Mouse (Mus musculus) liver, embryonic 11.5 days (tissue): ENCODE measurements around the gene Casp6. TPM values are rescaled to one million over a fixed set of nuclear protein-coding genes. Genes with fewer than 3 reads are reported as not detected.
A peak's percentile ranks its signal among the peaks of the same experiment; 100 is the strongest.

Experiments
- ATAC-seq: fragments of 200-750 bp; cut with Nextera tagmentation; replicated peaks from 2 replicates; pipeline ENCODE4 v1.8.0; 2017; ENCODE audit warnings: moderate number of reproducible peaks, mild to moderate bottlenecking, moderate TSS enrichment, moderate library complexity; ENCODE audit not compliant: low FRiP score
- DNase-seq: peaks from one replicate; pipeline ENCODE4 v3.0.0-alpha.2; 2017; ENCODE audit warnings: low spot score
- H3K27ac ChIP-seq: fragments of 300-500 bp; sonication (generic); 2 replicates; pipeline ENCODE4 v1.5.1; 2014; ENCODE audit warnings: mild to moderate bottlenecking, low read depth, low read length, control low read depth
- H3K27me3 ChIP-seq: fragments of 300-500 bp; sonication (generic); replicated peaks from 2 replicates; pipeline ENCODE4 v1.6.1; 2014; ENCODE audit warnings: low read length, mixed read lengths; ENCODE audit not compliant: control insufficient read depth, insufficient read depth
- H3K36me3 ChIP-seq: fragments of 300-500 bp; sonication (generic); 2 replicates; pipeline ENCODE4 v1.6.1; 2014; ENCODE audit warnings: mild to moderate bottlenecking, low read length, moderate library complexity, mixed read lengths; ENCODE audit not compliant: control insufficient read depth, insufficient read depth
- H3K4me1 ChIP-seq: fragments of 300-500 bp; sonication (generic); replicated peaks from 2 replicates; pipeline ENCODE4 v1.6.1; 2014; ENCODE audit warnings: low read length, mixed read lengths; ENCODE audit not compliant: control insufficient read depth, insufficient read depth
- H3K4me2 ChIP-seq: fragments of 300-500 bp; sonication (generic); 2 replicates; pipeline ENCODE4 v1.6.1; 2014; ENCODE audit warnings: mild to moderate bottlenecking, control low read depth, moderate library complexity
- H3K4me3 ChIP-seq: fragments of 300-500 bp; sonication (generic); 2 replicates; pipeline ENCODE4 v1.5.1; 2014; ENCODE audit warnings: low read depth, low read length, control low read depth
- H3K9ac ChIP-seq: fragments of 300-500 bp; sonication (generic); 2 replicates; pipeline ENCODE4 v1.6.1; 2014; ENCODE audit warnings: low read depth, low read length, control low read depth
- H3K9me3 ChIP-seq: fragments of 300-500 bp; sonication (generic); 2 replicates; pipeline ENCODE4 v1.6.1; 2016; ENCODE audit warnings: low read length, inconsistent platforms, mixed read lengths; ENCODE audit not compliant: control insufficient read depth
- WGBS: fragments of 180-500 bp; shearing (Covaris S2); extraction: QIAGEN DNeasy Blood & Tissue Kit; methylation state at CpG from one replicate; pipeline ENCODE4 v1.1.7; 2014; 5-methylcytosine and 5-hydroxymethylcytosine counted together
- polyA plus RNA-seq: library from polyadenylated mRNA; unstranded; fragments of >200 nt; fragmentation: Nextera tagmentation; extraction: Ambion mirVana; gene quantifications from 2 replicates; pipeline ENCODE4 v1.2.1, GENCODE M21; 2014

The Casp6 gene
- 80.7 and 82.4 TPM in 2 replicates for polyA plus RNA-seq

GRCm38 (mm10) chr3:129901271-129901809 is at the start of gene Casp6:
Gene Casp6, plus strand, starts transcription at chr3:129901425.
- Histone ChIP-seq H3K27me3 (no peaks in the 10 kb centered on the region), H3K9ac (peak within 1 kb of the TSS; percentile 79), H3K27ac (peak within 1 kb of the TSS; percentile 60; the same call in 1 of the 2 replicates), H3K4me3 (peak within 1 kb of the TSS; percentile 72), H3K4me1 (peaks cover 29% of the 10 kb centered on the region), H3K9me3 (no peaks in the 10 kb centered on the region), H3K36me3 (peaks cover 3% of the 10 kb centered on the region; the same call in 1 of the 2 replicates), H3K4me2 (peak within 1 kb of the TSS; percentile 86)
- under 1% methylated on average over 34 of the region's 34 CpGs for WGBS
- ATAC-seq (peak; percentile 90), DNase-seq (peak; percentile 91)

- H3K9me3 ChIP-seq = 0 out of 2 replicates have a peak, but pooled peaks cover 1% of the 10 kb centered on the region
- 60% methylated on average over 2 of the region's 2 CpGs for WGBS
- no peaks in the 10 kb centered on the region for H3K27me3 ChIP-seq
- peaks cover 2% of the 10 kb centered on the region; the same call in 1 of the 2 replicates for H3K36me3 ChIP-seq
- no peak overlapping the region for H3K9ac ChIP-seq
- no peak for DNase-seq
- H3K4me1 ChIP-seq = no peaks in the 10 kb centered on the region
- H3K4me2 ChIP-seq = no peak overlapping the region
- no peak for ATAC-seq
- H3K4me3 ChIP-seq = no peak overlapping the region
- H3K27ac ChIP-seq = no peak overlapping the region
Measured at GRCm38 (mm10) chr3:129862592-129862991, 38.6 kb upstream of the Casp6 start.

- H3K36me3 ChIP-seq = peaks cover 2% of the 10 kb centered on the region; the same call in 1 of the 2 replicates
- ATAC-seq (peak; percentile 64; the same call in 1 of the 2 replicates), DNase-seq (no peak)
- H3K27ac ChIP-seq = no peak overlapping the region
- WGBS = 44% methylated on average over 14 of the region's 14 CpGs
- no peaks in the 10 kb centered on the region for H3K9me3 ChIP-seq
- H3K4me3 ChIP-seq = no peak overlapping the region
- no peaks in the 10 kb centered on the region for H3K27me3 ChIP-seq
- no peak overlapping the region for H3K9ac ChIP-seq
- no peak overlapping the region for H3K4me2 ChIP-seq
- H3K4me1 ChIP-seq = no peaks in the 10 kb centered on the region
Measured at GRCm38 (mm10) chr3:129863698-129864097, 37.5 kb upstream of the Casp6 start.

GRCm38 (mm10) chr3:129877327-129877726 is 23.9 kb upstream of the Casp6 start:
- Histone ChIP-seq H3K4me1 (peaks cover 9% of the 10 kb centered on the region), H3K4me3 (no peak overlapping the region), H3K9me3 (no peaks in the 10 kb centered on the region), H3K4me2 (peak overlapping the region; percentile 82), H3K27me3 (no peaks in the 10 kb centered on the region), H3K36me3 (no peaks in the 10 kb centered on the region), H3K27ac (no peak overlapping the region), H3K9ac (no peak overlapping the region)
- 91% methylated on average over 10 of the region's 10 CpGs for WGBS
- DNase-seq (no peak), ATAC-seq (no peak)

GRCm38 (mm10) chr3:129878405-129879021 is 22.7 kb upstream of the Casp6 start, which contains the start of gene Pla2g12a:
Gene Pla2g12a, plus strand, starts transcription at chr3:129878606.
- H3K4me1 ChIP-seq = peaks cover 20% of the 10 kb centered on the region
- ATAC-seq = peak; percentile 81
- peak within 1 kb of the TSS; percentile 81 for H3K9ac ChIP-seq
- H3K27me3 ChIP-seq = no peaks in the 10 kb centered on the region
- H3K4me2 ChIP-seq = peak within 1 kb of the TSS; percentile 82
- DNase-seq = peak; percentile 86
- peak within 1 kb of the TSS; percentile 74 for H3K27ac ChIP-seq
- WGBS = under 1% methylated on average over 57 of the region's 66 CpGs
- H3K36me3 ChIP-seq = no peaks in the 10 kb centered on the region
- H3K4me3 ChIP-seq = peak within 1 kb of the TSS; percentile 86
- H3K9me3 ChIP-seq = no peaks in the 10 kb centered on the region

GRCm38 (mm10) chr3:129879131-129879757 is 22.0 kb upstream of the Casp6 start:
- 1% methylated on average over 25 of the region's 25 CpGs for WGBS

GRCm38 (mm10) chr3:129879913-129880312 is 21.3 kb upstream of the Casp6 start:
- peak overlapping the region; percentile 81 for H3K9ac ChIP-seq

More at GRCm38 (mm10) chr3:129879131-129879757, 22.0 kb upstream of the Casp6 start:
- Histone ChIP-seq H3K4me3 (peak overlapping the region; percentile 86), H3K27ac (peak overlapping the region; percentile 74), H3K4me2 (peak overlapping the region; percentile 82), H3K9ac (peak overlapping the region; percentile 81), H3K9me3 (no peaks in the 10 kb centered on the region), H3K36me3 (no peaks in the 10 kb centered on the region), H3K4me1 (peaks cover 24% of the 10 kb centered on the region), H3K27me3 (no peaks in the 10 kb centered on the region)
- peak; percentile 68 for DNase-seq
- ATAC-seq = peak; percentile 47

GRCm38 (mm10) chr3:129880925-129881593 is 20.2 kb upstream of the Casp6 start:
- H3K27ac ChIP-seq = peak overlapping the region; percentile 38
- H3K4me1 ChIP-seq = peaks cover 40% of the 10 kb centered on the region
- peak; percentile 71 for ATAC-seq
- H3K9ac ChIP-seq = peak overlapping the region; percentile 56
- H3K4me3 ChIP-seq = peak overlapping the region; percentile 25
- H3K36me3 ChIP-seq = no peaks in the 10 kb centered on the region
- peak overlapping the region; percentile 82 for H3K4me2 ChIP-seq
- WGBS = 39% methylated on average over 8 of the region's 8 CpGs
- DNase-seq = no peak
- no peaks in the 10 kb centered on the region for H3K27me3 ChIP-seq
- no peaks in the 10 kb centered on the region for H3K9me3 ChIP-seq

More at GRCm38 (mm10) chr3:129879913-129880312, 21.3 kb upstream of the Casp6 start:
- Histone ChIP-seq H3K27ac (0 out of 2 replicates have a peak overlapping the region, but pooled peaks have one; percentile 74), H3K4me2 (peak overlapping the region; percentile 82), H3K4me3 (peak overlapping the region; percentile 86), H3K9me3 (no peaks in the 10 kb centered on the region), H3K36me3 (no peaks in the 10 kb centered on the region), H3K27me3 (no peaks in the 10 kb centered on the region), H3K4me1 (peaks cover 30% of the 10 kb centered on the region)
- DNase-seq (no peak), ATAC-seq (no peak)
- 75% methylated on average over 2 of the region's 2 CpGs for WGBS
